In the genomic region with DNA sequence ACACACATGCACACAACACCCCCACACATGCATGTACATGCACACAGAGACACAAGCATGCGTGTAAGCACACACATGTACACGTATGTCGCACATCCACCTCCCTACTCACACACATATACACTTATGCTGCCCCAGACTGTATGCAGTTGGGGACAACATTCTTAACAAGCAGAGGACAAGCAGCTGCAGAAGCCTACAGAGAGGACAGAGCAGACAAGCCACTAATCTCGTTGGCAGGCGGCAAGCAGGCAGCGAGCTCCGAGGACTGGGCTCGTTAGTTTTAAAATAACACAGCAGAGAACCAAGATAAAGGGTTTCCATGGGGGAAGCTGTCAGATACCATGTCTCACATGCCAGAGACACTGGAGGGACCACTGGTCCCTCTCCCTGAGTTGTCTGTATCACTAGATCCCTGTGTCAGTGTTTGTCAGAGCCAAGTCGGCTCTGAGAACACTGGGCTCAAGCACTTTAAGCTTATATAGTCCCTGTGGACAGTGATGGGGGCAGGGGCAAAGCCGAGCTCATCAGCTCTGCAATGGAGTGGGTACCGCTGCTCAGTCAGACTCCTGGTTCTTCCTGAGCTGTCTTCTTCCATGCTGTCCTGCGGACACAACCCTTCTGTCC, we compare ENCODE assay signal across 16 mouse cellular contexts.
DNase-seq lines count a peak whose midpoint lies in the region; ATAC-seq lines count a peak whose summit lies in the region.
"Had no signal": no experiment of that assay in that cellular context is flagged by ENCODE, and none has a peak within 500 bp of the region (broad histone marks: within the 10 kb centered on the region; RNA-seq: fewer than 3 reads in every experiment).

No protein-coding gene starts in this region.

- no peak for DNase-seq in hindbrain, embryonic 10.5 days (ENCODE audit: low spot score)
- peak; percentile 22 for DNase-seq in right cerebral cortex, postnatal 4 days
- no peak for DNase-seq in right cerebral cortex, postnatal 25 days
- DNase-seq in cerebellum, adult 11-12 months, result no peak
- no peak for DNase-seq in urinary bladder, postnatal 10 days (ENCODE audit: low spot score)
- DNase-seq: gastrocnemius, postnatal 25 days; kidney, postnatal 14 days; right cerebral cortex, postnatal 14 days; thymus, postnatal 4 days had no signal

- no peak for ATAC-seq in hindbrain, embryonic 16.5 days
- ATAC-seq in hindbrain, embryonic 12.5 days (ENCODE audit: low FRiP score), result no peak
- ATAC-seq: intestine, embryonic 16.5 days; Patski had no signal

- H3K9ac ChIP-seq in hindbrain, embryonic 16.5 days (ENCODE audit: low read depth, low read length), result no peak overlapping the region
- no peak overlapping the region for H3K9ac ChIP-seq in hindbrain, embryonic 12.5 days
- H3K9ac ChIP-seq: limb, embryonic 15.5 days; lung, embryonic 15.5 days; stomach, embryonic 15.5 days had no signal

- H3K9me3 ChIP-seq in hindbrain, embryonic 10.5 days, result no peaks in the 10 kb centered on the region
- H3K9me3 ChIP-seq in hindbrain, embryonic 16.5 days (ENCODE audit: control insufficient read depth, low read length), result no peaks in the 10 kb centered on the region
- no peaks in the 10 kb centered on the region for H3K9me3 ChIP-seq in hindbrain, embryonic 12.5 days (replicated peaks)
- H3K9me3 ChIP-seq: limb, embryonic 15.5 days; lung, embryonic 15.5 days; stomach, embryonic 15.5 days had no signal

- H3K27ac ChIP-seq in hindbrain, embryonic 10.5 days, result 0 out of 2 replicates have a peak overlapping the region, but pooled peaks have one; percentile 35
- H3K27ac ChIP-seq in hindbrain, embryonic 16.5 days (ENCODE audit: low read depth, low read length), result no peak overlapping the region
- peak overlapping the region; percentile 24 for H3K27ac ChIP-seq in hindbrain, embryonic 12.5 days
- H3K27ac ChIP-seq: limb, embryonic 15.5 days; lung, embryonic 15.5 days; stomach, embryonic 15.5 days had no signal

- peaks cover 67% of the 10 kb centered on the region for H3K4me1 ChIP-seq in hindbrain, embryonic 10.5 days (replicated peaks)
- H3K4me1 ChIP-seq in hindbrain, embryonic 16.5 days (ENCODE audit: control insufficient read depth, insufficient read depth, low read depth, low read length), result peaks cover 16% of the 10 kb centered on the region
- peaks cover 35% of the 10 kb centered on the region for H3K4me1 ChIP-seq in hindbrain, embryonic 12.5 days
- H3K4me1 ChIP-seq: limb, embryonic 15.5 days; lung, embryonic 15.5 days; stomach, embryonic 15.5 days had no signal

- H3K4me2 ChIP-seq in hindbrain, embryonic 16.5 days (ENCODE audit: low read length), result no peak overlapping the region
- no peak overlapping the region for H3K4me2 ChIP-seq in hindbrain, embryonic 12.5 days (replicated peaks)
- H3K4me2 ChIP-seq: limb, embryonic 15.5 days; lung, embryonic 15.5 days; stomach, embryonic 15.5 days had no signal

- 74% methylated on average over 12 of the region's 12 CpGs for WGBS in hindbrain, embryonic 10.5 days
- 62% methylated on average over 12 of the region's 12 CpGs for WGBS in hindbrain, embryonic 16.5 days
- 65% methylated on average over 12 of the region's 12 CpGs for WGBS in hindbrain, embryonic 12.5 days

- no peak overlapping the region for H3K4me3 ChIP-seq in hindbrain, embryonic 10.5 days
- H3K4me3 ChIP-seq in hindbrain, embryonic 16.5 days (ENCODE audit: low read length), result no peak overlapping the region
- no peak overlapping the region for H3K4me3 ChIP-seq in hindbrain, embryonic 12.5 days
- H3K4me3 ChIP-seq: limb, embryonic 15.5 days; lung, embryonic 15.5 days; stomach, embryonic 15.5 days had no signal

- H3K27me3 ChIP-seq in hindbrain, embryonic 10.5 days (ENCODE audit: insufficient read depth, poor library complexity, severe bottlenecking), result no peaks in the 10 kb centered on the region
- H3K27me3 ChIP-seq in hindbrain, embryonic 16.5 days (replicated peaks; ENCODE audit: control insufficient read depth, insufficient read depth, low read length), result no peaks in the 10 kb centered on the region
- H3K27me3 ChIP-seq in hindbrain, embryonic 12.5 days, result no peaks in the 10 kb centered on the region
- H3K27me3 ChIP-seq: lung, embryonic 15.5 days; stomach, embryonic 15.5 days had no signal

- peaks cover 7% of the 10 kb centered on the region for H3K36me3 ChIP-seq in hindbrain, embryonic 10.5 days
- H3K36me3 ChIP-seq in hindbrain, embryonic 16.5 days (ENCODE audit: control insufficient read depth, insufficient read depth, low read length), result no peaks in the 10 kb centered on the region
- H3K36me3 ChIP-seq in hindbrain, embryonic 12.5 days, result no peaks in the 10 kb centered on the region
- H3K36me3 ChIP-seq: limb, embryonic 15.5 days; lung, embryonic 15.5 days; stomach, embryonic 15.5 days had no signal
